Mouse (Mus musculus) cerebellum, adult 18-20 months (tissue): ENCODE measurements around the gene Slc39a8.

ENCODE experiments used
- DNase-seq, 2 experiments: peaks; one replicate each; pipeline ENCODE4 v3.0.0; 2021

The Slc39a8 gene

DNA sequence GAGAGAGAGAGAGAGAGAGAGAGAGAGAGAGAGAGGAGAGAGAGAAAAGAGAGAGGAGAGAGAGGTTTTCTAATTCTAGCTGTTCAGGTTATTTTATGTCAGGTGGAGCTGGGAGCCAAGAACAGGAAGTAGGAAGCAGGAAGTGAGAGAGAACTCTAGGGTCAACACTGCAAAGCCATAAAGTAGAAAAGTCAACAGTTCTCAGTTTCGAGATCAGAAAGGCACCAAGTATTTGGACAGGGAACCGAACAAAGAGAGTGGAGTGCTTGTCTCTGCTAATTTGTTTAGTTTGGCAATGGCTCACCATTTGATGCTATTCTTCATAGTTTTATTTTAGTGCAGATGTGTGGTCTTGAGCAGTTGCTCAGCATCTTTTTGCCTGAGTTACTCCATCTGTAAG is 26.5 kb downstream of the Slc39a8 start:
- DNase-seq = no peak

DNA sequence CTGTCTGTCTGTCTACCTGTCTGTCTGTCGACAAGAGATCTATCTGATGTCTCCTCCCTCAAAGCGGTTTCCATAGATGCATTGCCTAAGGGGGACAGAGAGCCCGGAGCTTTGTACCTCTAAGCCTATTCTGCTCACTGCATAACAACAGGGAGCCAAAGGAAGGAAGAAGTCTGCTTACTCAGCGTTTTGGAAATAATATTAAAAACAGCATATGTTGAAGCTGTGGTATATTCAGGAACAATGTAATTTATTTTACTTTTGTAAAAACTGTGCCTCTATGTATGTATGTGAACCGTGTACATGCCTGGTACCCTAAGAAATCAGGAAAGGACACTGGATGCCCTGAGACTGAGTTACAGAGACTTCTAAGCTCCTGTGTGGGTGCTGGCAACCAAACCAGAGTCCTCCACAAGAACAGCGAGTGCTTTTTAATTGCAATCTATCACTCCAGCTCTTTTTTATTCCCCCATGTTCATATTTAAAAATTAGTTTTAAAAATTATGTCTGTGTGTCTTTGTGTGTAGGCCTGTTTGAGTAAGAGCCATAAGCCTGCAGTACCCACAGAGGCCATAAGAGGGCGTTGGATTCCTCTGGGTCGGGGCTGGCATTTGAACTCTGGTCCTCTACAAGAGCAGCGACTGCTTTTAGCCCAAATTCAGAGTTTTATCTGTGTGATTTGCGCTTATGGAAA is 28.7 kb downstream of the Slc39a8 start:
- no peak for DNase-seq

DNA sequence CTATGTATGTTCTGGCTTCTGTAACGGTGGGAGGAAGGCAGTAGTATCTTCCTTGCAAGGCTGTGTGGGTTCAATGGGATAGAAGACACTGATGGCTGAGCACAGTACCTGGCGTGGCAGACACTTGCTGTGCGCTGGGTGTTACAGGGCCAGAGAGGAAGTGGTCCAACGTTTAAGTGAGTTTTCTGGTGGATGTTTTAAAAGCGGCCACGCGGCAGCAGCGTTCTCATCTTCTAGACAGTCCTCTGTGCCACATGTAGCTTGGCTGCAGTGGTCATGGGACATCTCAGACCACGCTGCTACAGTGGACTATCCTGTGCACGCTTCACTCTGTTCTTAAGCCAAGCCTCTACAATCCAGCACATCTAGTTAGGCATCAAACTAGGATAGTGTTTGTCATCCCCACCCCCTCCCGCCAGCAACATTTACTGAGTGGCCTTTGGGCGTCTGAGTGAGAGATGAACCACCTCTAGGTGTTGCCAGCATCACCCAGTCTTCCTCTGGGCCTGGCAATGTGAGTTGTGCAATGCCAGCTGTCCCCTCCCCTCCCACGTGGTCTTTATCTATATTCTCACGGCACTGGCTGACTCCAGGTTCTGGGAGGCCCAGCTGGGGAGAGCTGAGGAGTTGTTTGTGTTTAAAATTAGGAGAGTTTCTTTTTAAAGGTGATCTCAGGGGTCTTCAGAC is 29.4 kb downstream of the Slc39a8 start:
- DNase-seq = no peak

GRCm38 (mm10) chr3:135854985-135855340 is 29.9 kb downstream of the Slc39a8 start:
- no peak for DNase-seq

- no peak for DNase-seq
These were observed 31.2 kb downstream of the Slc39a8 start for GRCm38 (mm10) chr3:135856303-135856702.

GRCm38 (mm10) chr3:135857134-135857533 is 32.1 kb downstream of the Slc39a8 start:
- DNase-seq = no peak

GRCm38 (mm10) chr3:135859431-135859830 is 34.4 kb downstream of the Slc39a8 start:
- no peak for DNase-seq

DNA sequence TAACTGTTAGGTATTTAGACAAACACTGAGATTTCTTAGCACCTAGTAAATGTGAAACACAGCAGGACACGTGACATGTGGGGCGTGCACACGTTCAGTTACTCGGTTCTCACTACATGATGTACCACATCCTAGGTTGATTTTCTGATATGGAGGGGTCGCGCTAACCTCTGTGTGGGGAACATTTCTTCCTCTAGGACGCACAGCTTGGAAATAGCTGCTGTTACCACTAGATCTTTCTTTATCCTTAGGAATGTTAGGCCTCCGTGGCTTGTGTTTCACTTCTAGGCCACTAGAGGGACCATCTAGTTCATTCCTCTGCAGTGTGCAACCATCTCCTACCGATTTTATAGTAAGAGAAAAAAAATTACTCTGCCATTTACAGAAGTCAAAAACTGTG is 37.7 kb downstream of the Slc39a8 start:
- peak; percentile 48 to 58 for DNase-seq

DNA sequence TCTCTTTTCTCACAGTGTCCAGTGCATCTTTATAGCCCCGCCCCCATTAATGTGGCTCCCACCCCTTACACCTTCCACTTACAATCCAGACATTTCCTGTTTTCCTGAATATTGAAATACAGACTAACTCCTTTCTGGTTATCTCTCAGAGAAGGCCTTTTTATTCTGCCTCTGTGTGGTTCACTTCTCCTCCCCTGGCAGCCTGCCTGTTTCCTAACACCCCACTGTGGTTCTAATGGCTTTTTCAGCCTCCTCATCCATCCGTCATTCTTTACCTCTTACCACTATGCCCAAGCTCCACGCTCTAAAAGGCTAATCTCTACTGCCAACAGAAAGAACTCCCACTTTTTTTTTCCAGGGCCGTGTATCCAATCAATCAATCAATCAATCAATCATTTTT is 44.0 kb downstream of the Slc39a8 start:
- peak; percentile 34 to 35 for DNase-seq

GRCm38 (mm10) chr3:135872325-135872724 is 47.2 kb downstream of the Slc39a8 start:
- DNase-seq = no peak

GRCm38 (mm10) chr3:135873596-135873995 is 48.5 kb downstream of the Slc39a8 start:
- DNase-seq = no peak

DNA sequence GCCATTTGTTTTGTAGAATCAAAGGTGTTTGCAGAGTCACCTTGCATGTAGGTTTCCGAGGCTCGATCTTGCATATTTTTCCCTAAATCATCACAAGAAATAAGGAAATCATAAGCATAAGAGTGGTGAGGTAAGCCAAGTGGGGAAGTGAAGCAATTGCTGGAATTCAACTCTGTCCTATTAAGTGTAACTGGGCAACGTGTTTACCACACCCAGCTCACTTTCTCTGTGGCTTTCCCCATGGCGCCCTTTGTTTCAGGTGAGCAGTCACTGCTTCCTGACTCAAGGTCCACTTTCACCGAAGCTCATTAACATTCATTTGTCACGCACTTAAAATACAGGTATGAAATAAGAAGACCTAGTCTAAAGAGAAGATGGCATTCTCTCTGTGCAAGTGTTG is 53.0 kb downstream of the Slc39a8 start:
- no peak for DNase-seq

- DNase-seq = no peak
These were observed 61.0 kb downstream of the Slc39a8 start for GRCm38 (mm10) chr3:135885927-135886658.

GRCm38 (mm10) chr3:135886659-135887027 is 61.6 kb downstream of the Slc39a8 start:
- peak; percentile 87 to 89 for DNase-seq

GRCm38 (mm10) chr3:135887033-135887855 is 62.2 kb downstream of the Slc39a8 start:
- no peak for DNase-seq

DNA sequence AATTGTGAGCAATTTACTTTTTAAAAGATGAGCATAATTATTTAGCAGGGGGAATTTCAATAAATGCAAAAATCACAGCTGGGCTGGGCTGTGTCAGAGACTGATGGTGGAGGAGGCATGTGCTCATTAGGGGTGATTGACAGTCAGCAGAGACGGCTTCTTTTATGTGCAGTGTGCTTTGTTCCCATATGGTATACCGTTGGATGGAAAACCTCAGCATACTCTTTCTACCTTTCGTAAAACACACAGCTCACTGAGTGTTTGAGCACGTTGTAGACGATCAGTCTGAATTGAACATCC is 62.7 kb downstream of the Slc39a8 start:
- no peak for DNase-seq

DNA sequence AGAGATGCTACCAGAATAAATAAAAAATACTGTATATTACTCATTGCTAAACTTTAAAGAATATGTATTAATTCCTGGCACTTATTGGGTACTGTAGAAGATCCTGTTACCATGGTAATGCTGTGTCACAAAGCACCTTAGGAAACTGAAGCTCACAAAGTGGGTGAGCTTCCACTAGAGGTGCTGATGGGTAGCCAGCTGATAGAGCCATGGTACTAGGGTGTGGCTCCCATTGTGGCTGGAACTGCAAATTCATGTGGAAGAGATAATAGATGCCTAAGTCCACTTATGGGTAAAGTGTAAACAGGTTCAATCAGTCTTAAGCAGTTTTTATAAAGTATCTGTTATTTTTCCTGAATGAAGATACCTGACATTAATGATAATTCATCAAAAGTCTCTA is 64.3 kb downstream of the Slc39a8 start:
- DNase-seq = no peak

DNA sequence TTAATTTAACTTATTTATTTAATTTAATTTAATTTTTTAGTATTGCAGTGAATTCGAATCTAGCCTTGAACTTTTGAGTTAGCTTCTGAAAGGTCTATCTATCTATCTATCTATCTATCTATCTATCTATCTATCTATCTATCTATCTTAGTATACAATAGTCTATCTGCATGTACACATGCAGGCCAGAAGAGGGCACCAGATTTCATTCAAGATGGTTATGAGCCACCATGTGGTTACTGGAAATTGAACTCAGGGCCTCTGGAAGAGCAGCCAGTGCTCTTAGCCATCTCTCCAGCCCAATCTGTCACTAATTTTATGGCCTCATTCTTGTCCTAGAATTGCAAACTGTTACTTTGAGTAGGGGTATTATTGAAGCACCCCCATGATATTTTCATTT is 78.3 kb downstream of the Slc39a8 start:
- no peak for DNase-seq

GRCm38 (mm10) chr3:135904881-135905280 is 79.8 kb downstream of the Slc39a8 start:
- no peak for DNase-seq

GRCm38 (mm10) chr3:135905729-135906128 is 80.7 kb downstream of the Slc39a8 start:
- no peak for DNase-seq

DNA sequence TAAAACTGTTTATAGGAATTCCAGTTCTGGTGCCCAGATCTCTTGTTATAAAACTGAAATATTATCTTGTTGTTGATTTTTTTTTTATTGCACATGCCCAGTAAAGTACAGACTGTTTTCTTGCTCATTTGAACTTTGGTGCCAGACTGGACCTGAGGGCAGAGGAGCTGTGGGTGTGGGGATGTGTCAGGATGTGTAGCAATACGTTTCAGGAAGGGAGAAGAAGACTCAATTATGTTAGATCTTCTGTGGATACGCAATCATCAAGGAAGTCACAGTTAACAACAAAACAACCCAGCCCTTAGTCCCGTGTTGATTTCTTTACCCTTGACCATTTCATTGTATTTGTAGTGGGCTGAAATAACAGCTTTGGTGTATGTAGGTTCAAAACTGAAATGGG is 81.9 kb downstream of the Slc39a8 start:
- no peak for DNase-seq

DNA sequence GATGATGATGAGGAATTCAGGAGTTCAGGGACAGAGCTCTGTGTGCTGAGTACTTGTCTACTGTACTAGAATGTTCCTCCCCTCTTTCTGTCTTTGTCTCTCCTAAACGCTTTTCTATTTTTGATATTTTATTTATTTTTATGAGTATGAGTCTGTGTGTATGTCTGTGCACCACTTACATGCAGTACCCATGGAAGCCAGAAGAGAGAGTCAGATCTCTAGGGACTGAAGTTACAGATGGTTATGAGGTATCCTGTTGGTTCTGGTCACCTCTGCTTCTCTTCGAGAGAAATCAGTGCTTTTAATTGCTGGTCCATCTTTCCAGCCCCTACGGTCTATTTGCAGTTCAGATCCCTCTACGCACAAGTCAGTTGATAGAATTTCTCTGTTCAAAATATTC is 90.9 kb downstream of the Slc39a8 start:
- no peak for DNase-seq

DNA sequence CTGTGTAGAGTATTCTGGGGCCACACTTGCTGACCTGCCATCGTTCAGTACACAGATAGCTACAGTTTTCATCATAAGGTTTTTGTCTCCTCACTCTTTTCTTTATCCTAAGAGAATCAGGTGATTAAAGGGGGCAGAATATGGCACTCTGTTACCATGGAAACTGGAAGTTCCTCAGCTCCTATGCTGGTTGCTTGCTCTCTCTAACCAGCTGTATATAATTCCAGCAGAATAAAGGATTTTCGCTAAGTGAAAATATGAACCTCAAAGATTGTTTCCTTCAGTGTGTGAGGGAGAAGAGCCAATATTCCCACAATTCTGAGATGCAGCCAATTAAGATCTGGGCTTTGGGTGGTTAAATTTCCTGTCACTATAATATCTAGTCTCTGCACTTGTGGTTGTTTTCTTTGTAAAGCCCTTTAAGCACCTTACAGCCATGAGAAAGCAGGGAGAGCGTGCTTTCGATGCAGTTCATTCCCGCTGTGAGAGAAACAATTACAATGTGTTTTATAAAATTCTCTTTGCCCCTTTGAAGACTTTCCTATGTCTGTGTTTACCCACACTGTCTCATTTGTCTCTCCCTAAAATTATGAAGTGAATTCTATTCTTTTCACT is 93.6 kb downstream of the Slc39a8 start:
- DNase-seq = no peak
